Mouse (Mus musculus) midbrain, embryonic 13.5 days (tissue): ENCODE measurements around the gene Triobp. TPM values are rescaled to one million over a fixed set of nuclear protein-coding genes. Genes with fewer than 3 reads are reported as not detected.

ENCODE experiments used
- ATAC-seq: fragments of 200-750 bp; cut with Nextera tagmentation; 2 replicates; pipeline ENCODE4 v1.8.0; 2017; ENCODE audit warnings: mild to moderate bottlenecking, moderate TSS enrichment, moderate library complexity
- H3K27ac ChIP-seq: fragments of 300-500 bp; sonication (generic); 2 replicates; pipeline ENCODE4 v1.5.1; 2015; ENCODE audit warnings: inconsistent platforms, mild to moderate bottlenecking, moderate library complexity
- H3K27me3 ChIP-seq: fragments of 300-500 bp; sonication (generic); 2 replicates; pipeline ENCODE4 v1.6.1; 2015; ENCODE audit warnings: mild to moderate bottlenecking, inconsistent platforms
- H3K36me3 ChIP-seq: fragments of 300-500 bp; sonication (generic); 2 replicates; pipeline ENCODE4 v1.6.1; 2015; ENCODE audit warnings: mild to moderate bottlenecking, inconsistent platforms
- H3K4me1 ChIP-seq: fragments of 300-500 bp; sonication (generic); replicated peaks from 2 replicates; pipeline ENCODE4 v1.6.1; 2015; ENCODE audit warnings: inconsistent platforms
- H3K4me2 ChIP-seq: fragments of 300-500 bp; sonication (generic); replicated peaks from 2 replicates; pipeline ENCODE4 v1.6.1; 2015; ENCODE audit warnings: moderate library complexity, mild to moderate bottlenecking, inconsistent platforms
- H3K4me3 ChIP-seq: fragments of 300-500 bp; sonication (generic); replicated peaks from 2 replicates; pipeline ENCODE4 v1.5.1; 2015; ENCODE audit warnings: mild to moderate bottlenecking, inconsistent platforms
- H3K9ac ChIP-seq: fragments of 300-500 bp; sonication (generic); replicated peaks from 2 replicates; pipeline ENCODE4 v1.6.1; 2015; ENCODE audit warnings: mild to moderate bottlenecking, inconsistent platforms
- H3K9me3 ChIP-seq: fragments of 300-500 bp; sonication (generic); 2 replicates; pipeline ENCODE4 v1.6.1; 2016; ENCODE audit warnings: mild to moderate bottlenecking, inconsistent platforms
- WGBS: fragments of 180-500 bp; shearing (Covaris S2); methylation state at CpG from one replicate; pipeline ENCODE4 v1.1.7; 2015; 5-methylcytosine and 5-hydroxymethylcytosine counted together
- polyA plus RNA-seq: library from polyadenylated mRNA; unstranded; fragments of >200 nt; fragmentation: Nextera tagmentation; extraction: Ambion mirVana; gene quantifications from 2 replicates; pipeline ENCODE4 v1.2.1, GENCODE M21; 2015

Gene Triobp
- polyA plus RNA-seq, 1 experiment from 2014 or later: 42.6 TPM

- no peak overlapping the region for H3K4me2 ChIP-seq
- no peaks in the 10 kb centered on the region for H3K27me3 ChIP-seq
- 0 out of 2 replicates have a peak overlapping the region, but pooled peaks have one; percentile 20 for H3K9ac ChIP-seq
- H3K9me3 ChIP-seq: no peaks in the 10 kb centered on the region
- no peak overlapping the region for H3K27ac ChIP-seq
- WGBS: 39% methylated on average over 4 of the region's 4 CpGs
- H3K4me1 ChIP-seq: peaks cover 26% of the 10 kb centered on the region
- ATAC-seq: no peak
- H3K36me3 ChIP-seq: peaks cover 22% of the 10 kb centered on the region
- H3K4me3 ChIP-seq: no peak overlapping the region
Observed at GRCm38 (mm10) chr15:78978875-78979274, 31.4 kb downstream of the Triobp start.

GRCm38 (mm10) chr15:78980084-78980483 is 32.6 kb downstream of the Triobp start:
- no peak overlapping the region for H3K4me2 ChIP-seq
- H3K9ac ChIP-seq: no peak overlapping the region
- peaks cover 15% of the 10 kb centered on the region for H3K36me3 ChIP-seq
- no peak for ATAC-seq
- H3K4me1 ChIP-seq: peaks cover 31% of the 10 kb centered on the region
- 93% methylated on average over 4 of the region's 4 CpGs for WGBS
- H3K4me3 ChIP-seq: no peak overlapping the region
- H3K27ac ChIP-seq: no peak overlapping the region
- no peaks in the 10 kb centered on the region for H3K9me3 ChIP-seq
- no peaks in the 10 kb centered on the region for H3K27me3 ChIP-seq

GRCm38 (mm10) chr15:78982658-78983435 is 35.3 kb downstream of the Triobp start:
- WGBS: under 1% methylated on average over 61 of the region's 67 CpGs
- Histone ChIP-seq H3K27ac (no peak overlapping the region), H3K4me2 (peak overlapping the region; percentile 64), H3K9me3 (no peaks in the 10 kb centered on the region), H3K27me3 (no peaks in the 10 kb centered on the region), H3K4me1 (peaks cover 41% of the 10 kb centered on the region), H3K36me3 (no peaks in the 10 kb centered on the region; the same call in 1 of the 2 replicates), H3K4me3 (peak overlapping the region; percentile 62), H3K9ac (peak overlapping the region; percentile 72)
- ATAC-seq: peak; percentile 83

- no peak overlapping the region for H3K27ac ChIP-seq
- under 1% methylated on average over 21 of the region's 21 CpGs for WGBS
- H3K4me1 ChIP-seq: peaks cover 45% of the 10 kb centered on the region
- H3K9me3 ChIP-seq: no peaks in the 10 kb centered on the region
- H3K4me2 ChIP-seq: peak overlapping the region; percentile 64
- H3K27me3 ChIP-seq: no peaks in the 10 kb centered on the region
- ATAC-seq: peak; percentile 24
- H3K9ac ChIP-seq: peak overlapping the region; percentile 72
- peaks cover 8% of the 10 kb centered on the region for H3K36me3 ChIP-seq
- peak overlapping the region; percentile 62 for H3K4me3 ChIP-seq
Observed at GRCm38 (mm10) chr15:78983436-78984285, 36.1 kb downstream of the Triobp start.

GRCm38 (mm10) chr15:78984286-78984778 is 36.8 kb downstream of the Triobp start:
- Histone ChIP-seq H3K27ac (no peak overlapping the region), H3K36me3 (peaks cover 13% of the 10 kb centered on the region), H3K9ac (peak overlapping the region; percentile 72; the same call in 1 of the 2 replicates), H3K4me2 (peak overlapping the region; percentile 64), H3K4me3 (peak overlapping the region; percentile 62; the same call in 1 of the 2 replicates), H3K9me3 (no peaks in the 10 kb centered on the region), H3K4me1 (peaks cover 41% of the 10 kb centered on the region), H3K27me3 (no peaks in the 10 kb centered on the region)
- WGBS: 41% methylated on average over 5 of the region's 5 CpGs
- ATAC-seq: no peak

- no peak overlapping the region for H3K4me3 ChIP-seq
- no peak overlapping the region for H3K27ac ChIP-seq
- no peaks in the 10 kb centered on the region for H3K27me3 ChIP-seq
- H3K9me3 ChIP-seq: no peaks in the 10 kb centered on the region
- peaks cover 41% of the 10 kb centered on the region for H3K4me1 ChIP-seq
- no peak overlapping the region for H3K9ac ChIP-seq
- H3K4me2 ChIP-seq: no peak overlapping the region
- WGBS: 68% methylated on average over 11 of the region's 11 CpGs
- H3K36me3 ChIP-seq: peaks cover 37% of the 10 kb centered on the region
- no peak for ATAC-seq
Observed at GRCm38 (mm10) chr15:78986536-78987220, 39.2 kb downstream of the Triobp start.

GRCm38 (mm10) chr15:78988499-78988971 is 41.0 kb downstream of the Triobp start:
- no peaks in the 10 kb centered on the region for H3K27me3 ChIP-seq
- WGBS: 62% methylated on average over 14 of the region's 14 CpGs
- peaks cover 27% of the 10 kb centered on the region for H3K4me1 ChIP-seq
- H3K4me3 ChIP-seq: no peak overlapping the region
- no peaks in the 10 kb centered on the region for H3K9me3 ChIP-seq
- peaks cover 55% of the 10 kb centered on the region for H3K36me3 ChIP-seq
- H3K9ac ChIP-seq: no peak overlapping the region
- ATAC-seq: peak; percentile 78
- peak overlapping the region; percentile 60 for H3K27ac ChIP-seq
- 0 out of 2 replicates have a peak overlapping the region, but pooled peaks have one; percentile 1 for H3K4me2 ChIP-seq

- ATAC-seq: no peak
- Histone ChIP-seq H3K36me3 (peaks cover 64% of the 10 kb centered on the region), H3K9ac (no peak overlapping the region), H3K4me1 (peaks cover 19% of the 10 kb centered on the region), H3K27me3 (no peaks in the 10 kb centered on the region), H3K4me3 (no peak overlapping the region), H3K9me3 (no peaks in the 10 kb centered on the region), H3K27ac (no peak overlapping the region), H3K4me2 (no peak overlapping the region)
- 91% methylated on average over 14 of the region's 14 CpGs for WGBS
Observed at GRCm38 (mm10) chr15:78989152-78990092, 41.9 kb downstream of the Triobp start.

- H3K36me3 ChIP-seq: peaks cover 70% of the 10 kb centered on the region
- H3K9me3 ChIP-seq: no peaks in the 10 kb centered on the region
- no peak overlapping the region for H3K4me3 ChIP-seq
- H3K27me3 ChIP-seq: no peaks in the 10 kb centered on the region
- H3K4me2 ChIP-seq: no peak overlapping the region
- H3K27ac ChIP-seq: no peak overlapping the region
- ATAC-seq: no peak
- WGBS: 96% methylated on average over 9 of the region's 9 CpGs
- H3K9ac ChIP-seq: no peak overlapping the region
- H3K4me1 ChIP-seq: peaks cover 19% of the 10 kb centered on the region
Observed at GRCm38 (mm10) chr15:78990093-78990463, 42.6 kb downstream of the Triobp start.

GRCm38 (mm10) chr15:78990970-78991525 is 43.5 kb downstream of the Triobp start:
- H3K4me3 ChIP-seq: no peak overlapping the region
- no peak overlapping the region for H3K9ac ChIP-seq
- peaks cover 19% of the 10 kb centered on the region for H3K4me1 ChIP-seq
- no peak overlapping the region for H3K27ac ChIP-seq
- 94% methylated on average over 25 of the region's 25 CpGs for WGBS
- H3K9me3 ChIP-seq: no peaks in the 10 kb centered on the region
- ATAC-seq: no peak
- H3K36me3 ChIP-seq: peaks cover 78% of the 10 kb centered on the region
- H3K4me2 ChIP-seq: no peak overlapping the region
- no peaks in the 10 kb centered on the region for H3K27me3 ChIP-seq
